Mouse (Mus musculus) embryonic stem cell, embryonic (primary cell): ENCODE results near the gene Abcc6.

Experiments used
- CTCF ChIA-PET, 4 experiments: fragments of 300-600 bp in 2 of 4; fragments of 350-600 bp in 2 of 4; sonication (Branson Sonifier 250); formaldehyde crosslinking; loops; one replicate each; lab custom pipeline; 2022; ENCODE audit warnings: inconsistent platforms in 2 of 4; lab: Charles Lee
- POLR2A ChIA-PET, 4 experiments: fragments of 300-600 bp in 2 of 4; fragments of 350-600 bp in 2 of 4; sonication (Branson Sonifier 250); formaldehyde crosslinking; loops; one replicate each; lab custom pipeline; 2022; ENCODE audit warnings: antibody characterized with exemption in 4 of 4, inconsistent platforms in 1 of 4; lab: Charles Lee

The Abcc6 gene

GRCm38 (mm10) chr7:45924429-45924816, 105.7 kb downstream of the Abcc6 start:
- ChIA-PET CTCF (interaction anchor here (0.5 to 1.7 kb wide), 41 partner anchors 8 to 452 kb away, joined by 3 to 22 read pairs (median 3); partner anchors contain the start of genes Kdelr1 (in 3 of the 4), Cyth2 (in 2 of the 4), Lmtk3 (in 1 of the 4) and Myod1 (in 1 of the 4)), POLR2A (interaction anchor here in 3 of 4 experiments (0.6 to 2.1 kb wide), 44 partner anchors 8 to 398 kb away, joined by 3 to 40 read pairs (median 4); partner anchors contain the start of genes Kdelr1 (in 3 of the 3), Sphk2 (in 3 of the 3), Syngr4 (in 3 of the 3) and Tmem143 (in 3 of the 3))

GRCm38 (mm10) chr7:45923762-45924428, 106.2 kb downstream of the Abcc6 start, which contains the start of gene Ccdc114:
TSS of gene Ccdc114 (plus strand) at chr7:45924072.
- CTCF ChIA-PET = interaction anchor here (0.6 to 1.7 kb wide), 40 partner anchors 7 to 278 kb away, joined by 3 to 22 read pairs (median 3); partner anchors contain the start of genes Kdelr1 (in 3 of the 4), Cyth2 (in 2 of the 4), Lmtk3 (in 1 of the 4) and Nomo1 (in 1 of the 4)
- POLR2A ChIA-PET = interaction anchor here in 3 of 4 experiments (0.6 to 2.1 kb wide), 43 partner anchors 8 to 398 kb away, joined by 3 to 40 read pairs (median 4); partner anchors contain the start of genes Kdelr1 (in 3 of the 3), Sphk2 (in 3 of the 3), Syngr4 (in 3 of the 3) and Tmem143 (in 3 of the 3)

DNA sequence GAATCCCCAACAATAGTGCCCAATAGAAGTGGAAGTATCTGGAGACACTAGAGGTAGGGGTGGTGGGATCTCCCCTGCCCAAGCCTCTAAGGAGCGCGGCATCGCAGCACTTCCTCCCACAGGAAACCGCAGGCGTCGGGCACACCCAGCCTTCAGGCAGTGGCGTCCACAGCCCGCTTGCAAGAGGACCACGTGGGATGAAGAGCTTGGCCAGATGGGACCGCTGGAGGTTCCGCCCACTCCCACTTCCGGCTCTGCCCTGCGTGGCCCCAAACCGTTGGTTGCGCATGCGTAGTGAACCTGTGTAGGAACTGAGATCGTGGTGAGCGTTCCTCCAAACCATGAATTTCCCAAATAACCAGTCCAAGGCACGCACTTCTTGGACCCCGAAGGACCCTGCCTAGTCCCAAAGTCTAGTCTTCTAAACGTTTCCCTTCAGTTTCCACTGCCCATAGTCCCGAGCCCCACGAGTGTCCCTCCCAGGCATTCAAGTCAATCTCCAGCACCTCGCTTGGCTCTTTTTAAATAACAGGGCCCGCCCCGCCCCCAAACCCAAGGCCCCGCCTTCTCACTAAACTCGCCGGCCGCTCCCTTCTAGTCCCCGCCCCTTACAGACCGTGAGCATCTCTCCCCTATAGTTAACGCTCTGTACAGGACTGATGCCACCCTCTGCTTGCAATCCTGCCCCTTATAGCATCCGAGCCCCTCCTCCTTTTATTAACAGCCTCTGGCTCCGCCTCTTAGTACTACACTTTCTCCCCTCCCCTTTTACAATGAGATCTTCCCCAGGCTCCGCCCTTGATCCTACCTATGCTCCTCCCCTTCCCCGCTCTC, 107.0 kb downstream of the Abcc6 start:
- ChIA-PET CTCF (interaction anchor here in 3 of 4 experiments (0.8 to 1.7 kb wide), 19 partner anchors 14 to 203 kb away, joined by 3 to 22 read pairs (median 4); partner anchors contain the start of genes Kdelr1 (in 2 of the 3), Lmtk3 (in 1 of the 3), Syngr4 (in 1 of the 3) and Tmem143 (in 1 of the 3)), POLR2A (interaction anchor here (0.6 to 3.1 kb wide), 33 partner anchors 9 to 397 kb away, joined by 3 to 40 read pairs (median 5); partner anchors contain the start of genes Cyth2 (in 3 of the 4), Sphk2 (in 3 of the 4), Syngr4 (in 3 of the 4) and Tmem143 (in 3 of the 4))

DNA sequence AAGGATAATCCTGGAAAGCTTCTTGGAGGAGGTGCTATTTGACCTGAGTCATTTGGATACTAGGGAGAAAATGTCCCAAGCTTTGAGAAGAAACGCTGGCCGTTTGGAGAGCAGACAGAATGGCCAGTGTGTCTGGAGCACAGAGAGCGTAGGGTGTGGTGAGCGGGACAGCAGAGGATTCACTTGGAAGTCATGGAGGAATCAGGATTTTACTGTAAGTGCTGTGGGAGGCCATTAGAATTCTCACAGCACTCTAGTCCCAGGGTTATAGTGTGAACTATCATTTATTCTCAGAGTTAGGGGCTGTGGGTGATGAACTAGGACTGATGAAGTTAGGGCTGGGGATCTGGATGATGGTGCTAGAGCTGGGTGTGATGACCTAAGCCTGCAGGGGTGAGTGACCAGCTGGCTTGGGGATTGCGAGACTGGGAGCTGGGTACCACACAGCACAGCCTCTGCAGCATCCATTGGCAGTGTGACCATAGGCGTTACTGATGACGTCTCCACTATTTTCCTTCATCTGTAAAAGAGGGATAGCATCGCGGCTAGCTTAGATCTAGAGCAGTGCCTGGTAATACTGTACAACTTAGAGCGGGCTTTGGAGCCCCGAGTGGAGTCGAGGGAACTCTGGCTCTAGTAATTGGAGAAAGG, 108.0 kb downstream of the Abcc6 start:
- ChIA-PET CTCF (interaction anchor here in 2 of 4 experiments (0.8 to 1.2 kb wide), 2 partner anchors 49 to 202 kb away, joined by 3 to 4 read pairs; partner anchors contain the start of gene Kdelr1 (in 1 of the 2)), POLR2A (interaction anchor here in 3 of 4 experiments (0.5 to 3.1 kb wide), 20 partner anchors 13 to 266 kb away, joined by 3 to 26 read pairs (median 4); partner anchors contain the start of genes Sphk2 (in 3 of the 3), Kdelr1 (in 2 of the 3), Syngr4 (in 2 of the 3) and Tmem143 (in 2 of the 3))

GRCm38 (mm10) chr7:45921242-45921621, 108.9 kb downstream of the Abcc6 start, which contains the start of gene Emp3:
TSS of gene Emp3 (minus strand) at chr7:45921404.
- POLR2A ChIA-PET = interaction anchor here in 3 of 4 experiments (0.6 to 3.1 kb wide), 12 partner anchors 9 to 1735 kb away, joined by 3 to 26 read pairs (median 5); partner anchors contain the start of genes Kdelr1 (in 2 of the 3), Sphk2 (in 2 of the 3), Syngr4 (in 2 of the 3) and Tmem143 (in 2 of the 3)
- CTCF ChIA-PET = no interaction called here

GRCm38 (mm10) chr7:45920583-45921241, 109.4 kb downstream of the Abcc6 start:
- CTCF ChIA-PET = interaction anchor here in 1 of 4 experiments (1.3 kb wide), 1 partner anchor 23 kb away, joined by 4 read pairs; no protein-coding TSS in a partner anchor
- POLR2A ChIA-PET = interaction anchor here in 3 of 4 experiments (0.6 to 3.1 kb wide), 7 partner anchors 9 to 1735 kb away, joined by 3 to 26 read pairs (median 8); partner anchors contain the start of genes Syngr4 (in 2 of the 3), Tmem143 (in 2 of the 3), Kdelr1 (in 1 of the 3) and Rpl18 (in 1 of the 3)

- POLR2A ChIA-PET = interaction anchor here in 2 of 4 experiments (0.5 to 6.8 kb wide), 14 partner anchors 10 to 209 kb away, joined by 3 to 56 read pairs (median 4); partner anchors contain the start of genes Sphk2 (in 2 of the 2), Syngr4 (in 2 of the 2), Tmem143 (in 2 of the 2) and Kdelr1 (in 1 of the 2)
- CTCF ChIA-PET = interaction anchor here (0.6 to 2.2 kb wide), 22 partner anchors 8 to 199 kb away, joined by 3 to 11 read pairs (median 4); partner anchors contain the start of genes Cyth2 (in 1 of the 4), Fam83e (in 1 of the 4), Syngr4 (in 1 of the 4) and Tmem143 (in 1 of the 4)
These were observed 110.3 kb downstream of the Abcc6 start for GRCm38 (mm10) chr7:45919761-45920160.

DNA sequence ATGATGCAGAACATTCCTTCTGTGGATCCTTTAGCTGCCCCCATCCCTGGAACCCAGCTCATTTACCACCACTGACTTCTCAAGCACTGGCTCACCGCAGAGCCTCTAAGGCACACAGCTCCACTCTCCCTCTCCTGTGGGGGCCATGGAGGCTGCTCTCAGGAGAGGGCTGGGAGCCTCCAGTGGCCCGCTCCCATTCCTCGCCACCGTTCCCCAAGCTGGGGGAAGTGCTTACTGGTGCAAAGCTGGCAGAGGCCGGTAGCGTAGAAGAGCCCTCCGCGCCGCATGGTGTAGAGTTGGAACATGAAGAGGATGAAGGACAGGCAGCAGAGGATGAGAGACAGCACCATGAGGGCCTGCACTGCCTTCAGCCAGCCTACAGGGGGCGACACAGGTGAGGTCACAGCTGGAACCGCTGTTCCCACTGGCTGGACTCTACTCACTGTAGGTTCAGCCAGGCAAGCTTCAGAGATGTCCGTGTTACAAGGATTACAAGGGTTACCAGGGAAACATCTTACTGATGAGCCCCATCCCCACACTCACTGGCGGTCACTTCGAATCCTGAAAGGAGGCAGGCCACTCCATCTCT, 110.9 kb downstream of the Abcc6 start:
- POLR2A ChIA-PET = interaction anchor here in 3 of 4 experiments (0.6 to 6.8 kb wide), 17 partner anchors 9 to 303 kb away, joined by 3 to 56 read pairs (median 4); partner anchors contain the start of genes Nomo1 (in 2 of the 3), Sphk2 (in 2 of the 3), Syngr4 (in 2 of the 3) and Tmem143 (in 2 of the 3)
- CTCF ChIA-PET = interaction anchor here (0.6 to 3.6 kb wide), 24 partner anchors 8 to 198 kb away, joined by 3 to 25 read pairs (median 4); partner anchors contain the start of genes Cyth2 (in 1 of the 4), Fam83e (in 1 of the 4), Kdelr1 (in 1 of the 4) and Syngr4 (in 1 of the 4)

DNA sequence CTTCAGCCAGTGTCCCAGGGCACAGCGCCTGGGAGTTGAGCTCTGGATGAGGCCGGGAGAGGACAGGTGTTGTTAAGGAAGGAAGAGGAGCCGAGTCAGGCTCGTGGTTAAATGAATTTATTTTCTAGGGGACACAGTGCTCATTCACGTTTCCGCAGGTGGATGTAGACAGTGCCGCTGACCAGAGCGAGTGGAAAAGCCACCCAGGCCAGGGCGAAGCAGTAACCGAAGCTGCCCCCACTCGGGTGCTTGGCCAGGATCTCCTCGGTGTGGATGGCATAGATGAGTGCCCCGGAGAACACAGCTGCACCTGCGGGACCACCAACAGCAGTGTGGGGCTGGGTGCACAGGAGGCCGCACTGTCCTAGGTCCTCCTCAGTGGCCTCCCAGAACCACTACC, 112.2 kb downstream of the Abcc6 start:
- CTCF ChIA-PET = interaction anchor here in 1 of 4 experiments (2.1 to 3.6 kb wide), 3 partner anchors 11 to 179 kb away, joined by 6 to 25 read pairs (median 11); partner anchors contain the start of gene Kdelr1
- POLR2A ChIA-PET = interaction anchor here in 3 of 4 experiments (0.9 to 6.8 kb wide), 15 partner anchors 8 to 200 kb away, joined by 3 to 56 read pairs (median 5); partner anchors contain the start of genes Kdelr1 (in 2 of the 3), Syngr4 (in 2 of the 3), Tmem143 (in 2 of the 3) and Nomo1 (in 1 of the 3)
